Mouse (Mus musculus) forelimb bud, embryonic 11.5 days (tissue): ENCODE measurements around the gene Hrh2.
A peak's percentile ranks its signal among the peaks of the same experiment; 100 is the strongest.

ENCODE experiments used
- DNase-seq: peaks from one replicate; pipeline ENCODE4 v3.0.0-alpha.2; 2012; ENCODE audit warnings: low read depth, low spot score

The Hrh2 gene

DNA sequence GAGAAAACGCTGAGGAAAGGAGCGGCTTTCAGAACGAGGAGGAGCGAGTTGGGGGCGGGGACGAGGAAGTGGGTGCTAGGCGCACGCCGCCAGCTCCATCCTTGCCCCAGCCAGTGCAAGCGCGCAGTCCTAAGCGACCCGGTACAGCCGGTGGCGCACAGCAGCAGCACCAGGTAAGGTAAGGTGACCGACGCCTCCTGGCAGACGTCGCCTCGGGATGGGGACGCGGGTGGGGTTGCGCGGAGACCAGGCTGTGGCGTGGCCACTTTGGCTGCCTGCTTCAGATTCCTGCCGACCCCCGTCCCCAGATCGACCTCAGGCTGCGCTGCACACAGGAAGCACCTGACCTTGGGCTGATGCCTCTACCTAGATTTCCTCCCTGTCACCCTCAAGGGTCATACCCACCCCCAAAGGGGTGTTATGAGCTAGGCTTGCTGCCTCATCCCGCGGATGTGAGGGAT is at the start of gene Hrh2:
Gene Hrh2, plus strand, starts transcription at position 109 of the 461 bp plus-strand sequence.
- DNase-seq = no peak

DNA sequence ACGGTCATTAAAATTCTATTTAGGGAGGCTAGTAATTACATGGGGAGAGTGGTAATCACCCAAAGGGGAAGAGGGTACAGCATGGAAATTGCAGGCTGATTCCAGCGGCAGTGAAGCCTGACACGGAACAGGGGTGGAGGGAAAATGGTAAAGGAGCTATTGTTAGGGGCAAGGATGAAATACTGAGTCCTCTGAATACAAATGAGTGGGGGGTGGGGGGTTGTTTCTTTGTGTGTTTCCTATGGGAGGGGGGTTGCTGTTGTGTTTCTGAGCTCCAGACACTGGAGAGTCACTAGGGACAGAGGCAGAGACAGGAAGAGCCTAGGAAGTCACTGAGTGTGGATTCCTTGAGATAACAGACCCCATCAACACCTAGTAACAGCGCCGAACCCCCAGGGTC is 48.1 kb upstream of the Hrh2 start:
- no peak for DNase-seq

DNA sequence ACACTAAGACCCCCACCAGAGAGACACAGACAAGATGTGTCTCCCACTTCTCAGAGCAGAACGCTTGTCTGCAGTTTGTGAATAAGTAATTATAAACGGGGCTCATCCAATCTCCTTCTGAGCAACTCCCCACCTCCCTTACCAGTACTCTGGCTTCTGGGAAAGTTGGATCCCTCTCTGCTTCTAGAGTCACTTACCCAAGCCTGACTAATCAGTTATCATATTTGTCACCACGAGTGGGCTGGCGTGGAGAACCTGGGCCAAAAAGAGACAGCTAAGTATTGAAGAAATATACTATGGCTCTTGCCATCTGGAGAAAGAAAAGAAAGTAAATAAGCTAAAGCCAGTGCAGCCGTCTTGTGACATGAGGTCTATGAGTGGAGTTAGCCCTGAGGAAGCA is 47.3 kb upstream of the Hrh2 start:
- DNase-seq = no peak

DNA sequence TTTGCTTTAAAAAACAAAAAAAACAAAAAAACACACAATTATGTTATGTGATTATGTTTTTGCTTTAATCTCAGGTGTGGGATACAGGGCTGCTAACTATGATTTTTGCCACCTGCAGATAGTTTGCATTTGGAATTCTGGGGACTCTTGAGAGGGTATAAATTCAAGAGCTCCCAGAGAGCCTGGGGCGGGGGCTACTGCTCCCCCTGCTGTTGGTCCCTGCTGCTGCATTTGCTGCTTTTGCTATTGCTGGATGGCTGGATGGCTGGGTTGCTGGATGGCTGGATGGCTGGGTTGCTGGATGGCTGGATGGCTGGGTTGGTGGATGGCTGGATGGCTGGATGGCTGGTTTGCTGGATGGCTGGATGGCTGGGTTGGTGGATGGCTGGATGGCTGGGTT is 44.6 kb upstream of the Hrh2 start:
- DNase-seq = no peak

DNA sequence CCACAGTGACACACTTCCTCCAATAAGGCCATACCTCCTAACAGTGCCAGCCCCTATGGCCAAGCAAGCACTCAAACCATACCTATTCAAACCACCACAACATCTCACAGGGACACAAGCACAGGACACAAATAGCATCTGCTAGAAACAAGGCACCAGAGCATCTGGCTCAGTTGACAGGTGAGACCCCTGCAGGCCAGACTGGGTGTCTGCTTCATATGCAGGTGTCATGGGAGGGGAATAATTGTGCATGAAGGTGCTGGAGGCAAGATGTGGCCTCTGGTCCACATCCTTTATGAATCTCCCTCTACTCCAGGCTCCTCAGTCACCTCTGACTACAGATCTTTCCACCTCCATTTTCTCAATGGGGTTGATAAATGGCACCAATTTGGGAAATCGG is 39.5 kb upstream of the Hrh2 start:
- no peak for DNase-seq

DNA sequence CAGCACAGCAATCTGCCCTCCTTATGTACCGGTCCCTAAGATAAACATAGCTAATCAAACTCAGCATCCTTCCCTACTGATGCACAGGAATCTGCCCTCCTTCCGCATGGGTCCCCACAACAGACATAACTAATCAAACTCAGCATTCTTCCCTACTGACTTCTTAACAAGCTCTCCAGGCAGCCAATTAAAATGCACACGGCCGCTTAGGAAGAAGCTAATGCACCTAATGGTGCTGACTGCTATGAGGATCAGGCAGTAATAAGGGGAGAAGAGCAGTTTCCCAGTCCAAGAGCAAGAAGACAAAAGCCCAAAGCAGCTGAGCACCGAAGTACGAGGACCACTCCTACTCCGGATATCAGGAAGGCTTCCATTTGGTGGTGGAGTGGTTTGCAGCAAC is 39.0 kb upstream of the Hrh2 start:
- DNase-seq = no peak

DNA sequence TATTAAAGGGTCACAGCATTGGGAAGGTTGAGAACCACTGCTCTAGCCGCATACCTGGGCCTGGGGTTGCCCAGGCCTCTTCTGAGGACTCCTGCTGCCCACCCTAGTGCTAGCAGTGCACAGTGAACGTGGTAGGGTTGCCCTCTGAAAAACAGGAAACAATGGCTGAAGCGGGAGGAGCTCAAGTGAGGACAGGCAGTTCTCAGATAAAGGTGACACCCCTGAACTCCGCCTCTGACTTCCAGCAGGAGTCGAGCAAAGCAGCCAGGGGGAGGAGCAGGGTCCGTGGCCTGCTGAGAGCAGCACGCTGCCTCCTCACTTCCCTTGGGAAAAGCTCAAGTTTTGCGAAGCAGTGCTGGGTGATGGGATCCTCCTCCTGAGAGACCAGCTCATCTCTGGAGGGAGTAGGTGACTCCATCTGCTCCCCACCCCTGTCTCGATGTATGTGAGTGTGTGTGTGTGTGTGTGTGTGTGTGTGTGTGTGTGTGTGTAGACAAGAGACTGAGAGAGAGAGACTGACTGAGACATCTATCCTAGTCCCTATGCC is 38.2 kb upstream of the Hrh2 start:
- DNase-seq = no peak

- DNase-seq = no peak
Measured at GRCm38 (mm10) chr13:54155822-54156221, 36.1 kb upstream of the Hrh2 start.

DNA sequence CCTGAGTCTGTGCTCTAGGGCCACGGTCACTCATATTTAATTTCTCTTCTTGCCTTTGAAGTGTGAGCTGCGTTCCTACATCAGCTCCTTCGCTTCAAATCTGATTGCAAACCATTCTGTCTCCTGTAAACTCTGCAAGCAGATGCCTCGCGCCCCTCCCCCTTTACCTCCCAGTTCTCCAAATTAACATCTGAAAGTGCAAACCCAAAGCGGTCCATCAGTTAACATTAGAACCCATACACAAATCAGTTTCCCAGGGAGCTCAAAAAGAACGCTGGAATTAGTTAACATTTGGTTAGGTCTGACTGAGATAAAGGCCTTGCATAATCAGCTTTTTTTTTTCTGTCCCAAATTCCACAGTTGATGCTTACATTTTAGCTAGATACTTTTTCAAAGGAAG is 32.7 kb upstream of the Hrh2 start:
- DNase-seq = no peak

GRCm38 (mm10) chr13:54159756-54160155 is 32.2 kb upstream of the Hrh2 start:
- DNase-seq = no peak

DNA sequence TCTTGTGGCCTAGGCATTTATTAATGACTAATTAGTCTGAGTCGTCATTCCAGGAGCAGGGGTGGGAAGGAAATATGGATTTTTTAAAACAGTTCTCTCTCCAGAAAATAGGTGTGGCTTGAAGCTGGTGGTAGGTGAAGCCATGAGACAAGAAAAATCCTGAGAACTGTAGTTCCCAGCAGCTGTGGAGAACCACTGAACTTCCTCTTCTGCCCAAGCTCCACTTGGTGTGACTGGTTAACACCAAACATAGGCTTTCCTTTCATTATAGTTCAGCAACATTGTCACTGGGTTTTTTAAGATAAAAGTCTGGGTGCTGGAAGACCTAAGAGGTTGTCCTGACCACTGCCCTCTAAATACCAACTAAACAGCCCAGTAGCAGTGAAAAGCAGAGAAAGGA is 31.4 kb upstream of the Hrh2 start:
- DNase-seq = no peak

DNA sequence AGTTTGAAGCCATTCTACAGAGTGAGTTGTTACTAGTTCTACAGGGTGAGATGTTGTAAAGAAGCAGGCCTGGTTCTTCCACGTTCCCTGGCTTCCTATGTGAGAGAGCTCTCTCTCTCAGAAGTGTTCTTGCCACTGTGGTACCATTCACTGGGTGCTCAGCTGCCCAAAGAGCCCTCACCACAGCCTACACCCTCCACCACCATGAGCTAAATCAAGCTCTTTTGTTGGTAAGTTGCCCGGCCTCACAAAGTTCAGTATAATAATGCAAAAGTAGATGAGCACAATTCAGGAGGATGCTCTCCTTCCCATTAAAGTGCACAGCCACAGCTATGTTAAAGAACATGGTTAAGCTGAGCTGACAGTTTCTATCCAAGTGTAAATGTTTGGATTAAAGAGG is 30.4 kb upstream of the Hrh2 start:
- DNase-seq = no peak

DNA sequence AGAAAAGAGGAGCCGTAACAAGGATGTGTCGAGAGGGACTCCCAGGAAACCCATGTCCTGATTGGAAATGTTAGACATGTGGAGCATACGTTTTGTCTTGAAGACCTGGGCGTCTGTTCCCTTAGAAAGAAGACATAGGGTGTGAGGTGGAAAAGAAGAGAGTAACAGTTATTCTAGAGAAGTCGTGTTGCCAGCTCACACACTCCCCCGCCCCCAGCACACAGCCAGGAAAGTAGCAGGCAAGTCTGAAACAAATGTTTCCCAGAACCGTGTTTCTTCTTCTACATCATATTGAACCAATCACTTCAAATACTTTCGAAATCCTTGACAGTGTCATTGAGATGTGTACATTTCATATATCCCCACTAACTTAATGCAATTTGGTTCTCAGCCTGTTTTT is 28.6 kb upstream of the Hrh2 start:
- no peak for DNase-seq

- DNase-seq = no peak
Measured at GRCm38 (mm10) chr13:54164462-54164861, 27.5 kb upstream of the Hrh2 start.

DNA sequence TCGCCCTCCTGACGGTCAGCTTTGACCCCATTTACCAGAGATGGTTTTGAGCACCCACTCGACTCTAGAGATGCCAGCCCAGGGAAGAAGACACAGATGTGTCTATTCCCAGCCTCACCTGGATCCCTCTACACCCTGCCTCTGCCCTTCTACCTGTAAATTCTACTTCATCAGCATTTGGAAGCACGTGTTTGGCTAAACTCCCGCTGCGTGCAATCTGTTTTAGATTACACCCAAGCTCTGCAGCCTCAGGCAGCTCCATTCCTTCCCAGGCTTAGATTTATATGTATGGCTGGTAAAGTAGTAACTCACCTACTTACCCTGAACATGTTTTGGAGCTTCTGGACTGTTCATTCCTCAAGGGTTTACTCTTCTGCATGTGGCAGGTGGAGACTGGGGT is 26.9 kb upstream of the Hrh2 start:
- DNase-seq = peak; percentile 47

DNA sequence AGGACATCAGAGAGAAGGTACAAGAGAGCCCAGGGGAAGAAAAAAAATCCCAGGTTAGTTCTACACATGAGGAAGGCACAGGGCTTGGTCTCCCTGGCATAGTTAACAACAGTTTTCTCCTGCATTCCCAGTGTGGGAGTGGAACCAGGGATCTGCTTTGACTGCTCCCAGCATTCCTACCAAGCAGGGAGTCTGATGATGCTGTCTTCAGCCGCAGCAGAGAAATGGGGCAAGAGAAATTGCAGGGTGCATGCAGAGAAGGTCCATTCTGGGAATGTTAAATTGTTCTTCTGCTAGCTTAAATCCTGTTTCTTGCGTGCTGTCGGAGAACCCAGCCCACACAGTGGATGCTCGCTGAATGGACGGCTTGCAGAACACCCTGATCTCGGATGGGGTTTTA is 26.2 kb upstream of the Hrh2 start:
- DNase-seq = no peak

DNA sequence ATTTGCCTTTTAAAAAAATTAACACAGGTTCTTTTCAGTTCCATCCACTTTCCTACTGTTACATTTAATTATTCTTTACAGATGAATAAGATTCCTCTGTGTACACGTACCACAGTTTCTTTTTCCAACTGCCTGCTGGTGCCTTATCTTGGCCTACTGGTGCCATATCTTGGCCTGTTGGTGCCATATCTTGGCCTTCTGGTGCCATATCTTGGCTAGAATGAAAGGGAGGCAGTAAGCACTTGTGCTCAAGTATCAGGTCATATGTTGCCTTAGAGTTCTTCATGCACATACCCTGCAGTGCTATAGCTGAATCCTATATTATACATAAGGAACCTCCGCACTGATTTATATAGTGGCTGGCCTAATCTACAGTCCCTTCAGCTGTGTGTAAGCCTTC is 24.9 kb upstream of the Hrh2 start:
- no peak for DNase-seq

- DNase-seq = no peak
Measured at GRCm38 (mm10) chr13:54168675-54169074, 23.3 kb upstream of the Hrh2 start.

- no peak for DNase-seq
Measured at GRCm38 (mm10) chr13:54170288-54170687, 21.6 kb upstream of the Hrh2 start.

DNA sequence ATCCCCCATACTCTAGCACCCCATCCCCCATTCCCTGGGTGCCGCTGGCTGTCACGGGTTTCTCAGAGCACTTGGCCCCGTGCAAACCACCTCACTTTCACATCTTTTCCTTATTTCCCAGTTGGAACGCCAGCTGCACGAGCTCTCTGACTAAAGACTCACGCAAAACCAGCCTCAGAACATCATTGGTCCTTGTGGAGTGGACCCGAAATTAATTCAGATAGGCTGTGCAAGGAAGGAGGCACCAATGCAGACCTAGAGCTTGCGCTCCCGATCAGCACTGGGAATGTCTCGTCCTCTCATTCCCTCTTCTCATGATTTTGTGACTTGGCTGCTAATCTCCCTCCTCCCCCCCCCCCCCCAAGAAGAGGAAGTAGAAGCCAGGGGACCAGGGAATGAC is 20.6 kb upstream of the Hrh2 start:
- no peak for DNase-seq

GRCm38 (mm10) chr13:54171761-54172160 is 20.2 kb upstream of the Hrh2 start:
- DNase-seq = no peak

DNA sequence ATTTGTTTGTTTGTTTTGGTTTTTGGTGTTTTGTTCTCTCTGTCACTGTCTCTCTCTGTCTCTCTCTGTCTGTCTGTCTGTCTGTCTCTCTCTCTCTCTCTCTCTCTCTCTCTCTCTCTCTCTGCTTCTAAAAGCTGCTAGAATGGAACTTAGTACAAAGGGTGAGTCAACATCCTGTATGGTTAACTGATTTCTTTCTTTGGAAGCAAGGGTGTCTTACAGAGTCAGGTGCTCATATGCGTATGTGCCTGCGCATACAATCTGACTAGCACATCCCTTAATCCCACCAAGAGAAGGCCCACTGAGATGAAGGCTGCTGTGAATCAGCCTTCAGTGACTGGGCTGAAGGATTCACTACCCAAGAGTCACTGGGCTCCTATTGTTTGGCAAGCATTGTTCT is 18.0 kb upstream of the Hrh2 start:
- DNase-seq = no peak

GRCm38 (mm10) chr13:54174703-54175102 is 17.2 kb upstream of the Hrh2 start:
- no peak for DNase-seq

- no peak for DNase-seq
Measured at GRCm38 (mm10) chr13:54175426-54175825, 16.5 kb upstream of the Hrh2 start.
